Mouse (Mus musculus): ENCODE results near the gene Cdkn2aip.

DNA sequence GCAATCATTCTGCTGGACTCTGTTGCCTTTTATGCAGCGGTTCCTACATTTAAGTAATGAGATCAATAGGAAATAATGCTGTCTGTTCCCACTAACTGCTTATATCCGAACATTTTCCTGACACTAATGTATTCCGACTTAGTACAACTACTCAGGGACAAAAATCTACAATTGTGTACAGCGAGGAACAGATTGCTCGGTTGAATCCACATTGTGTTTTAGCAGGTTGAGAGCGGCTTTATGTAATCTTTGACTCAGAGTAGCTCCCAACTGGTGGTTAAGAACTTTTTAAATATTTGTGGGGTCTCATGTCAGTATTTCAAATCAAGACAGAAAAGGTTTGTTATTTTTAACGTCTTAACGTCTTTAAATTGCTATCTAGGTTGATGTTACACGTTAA, 29.7 kb downstream of the Cdkn2aip start:
- TF ChIP-seq CTCF (IDR thresholded peaks at IDR 0.05; ENCODE audit: low read depth): no peak
- TF ChIP-seq EP300 (IDR thresholded peaks at IDR 0.05; ENCODE audit: low read depth): no peak
